Mouse (Mus musculus) gastrocnemius, adult 18-20 months (tissue): ENCODE results near the gene E330009J07Rik. TPM values are rescaled to one million over a fixed set of nuclear protein-coding genes. Genes with fewer than 3 reads are reported as not detected.

ENCODE experiments used
- DNase-seq: peaks from one replicate; pipeline ENCODE4 v3.0.0; 2021; ENCODE audit warnings: low spot score
- total RNA-seq, 2 experiments: library from RNA; stranded (reverse); gene quantifications; 2 replicates each; pipeline ENCODE4 v1.2.3; 2021

E330009J07Rik gene
- total RNA-seq, 2 experiments from 2014 or later, result 0.64 to 1.2 TPM

DNA sequence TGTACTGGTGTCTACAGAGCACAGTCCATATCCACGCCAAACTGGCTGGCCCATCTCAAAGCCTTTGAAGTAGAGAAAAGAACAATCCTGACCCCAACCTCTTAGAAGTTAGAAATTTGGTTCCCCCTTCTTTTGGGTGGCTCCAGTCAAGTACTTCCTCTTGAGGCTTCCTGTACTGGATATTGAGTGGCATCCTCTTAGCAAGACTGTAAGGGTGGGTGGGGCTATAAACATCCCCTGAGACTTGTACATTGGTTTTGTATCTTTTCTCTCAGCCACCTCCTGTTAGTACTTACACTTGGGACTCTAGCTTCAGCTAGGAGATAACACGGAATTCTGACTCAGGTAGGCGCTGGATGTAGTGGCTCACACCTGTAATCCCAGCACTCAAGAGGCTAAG is 5.7 kb downstream of the E330009J07Rik start:
- DNase-seq, result no peak

DNA sequence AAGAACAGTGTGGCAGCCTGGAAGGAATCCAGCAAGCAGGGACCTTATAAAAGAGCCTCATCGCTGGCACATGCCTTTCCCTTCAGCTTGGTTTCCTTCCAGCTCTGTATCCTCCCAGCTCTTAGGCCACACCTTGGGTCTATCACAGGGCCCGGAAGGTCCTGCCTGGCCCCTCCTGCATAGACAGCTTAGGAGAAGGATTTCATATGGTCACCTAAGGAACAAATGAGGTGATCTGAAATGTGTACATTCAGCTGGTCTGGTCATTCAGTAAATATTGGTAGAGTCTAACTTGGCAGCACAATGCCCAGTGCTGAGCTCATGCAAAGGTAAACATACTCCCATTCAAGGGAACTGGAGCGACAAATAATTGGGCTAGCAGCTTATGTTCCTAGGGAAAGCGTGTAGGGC is 6.4 kb downstream of the E330009J07Rik start:
- no peak for DNase-seq

DNA sequence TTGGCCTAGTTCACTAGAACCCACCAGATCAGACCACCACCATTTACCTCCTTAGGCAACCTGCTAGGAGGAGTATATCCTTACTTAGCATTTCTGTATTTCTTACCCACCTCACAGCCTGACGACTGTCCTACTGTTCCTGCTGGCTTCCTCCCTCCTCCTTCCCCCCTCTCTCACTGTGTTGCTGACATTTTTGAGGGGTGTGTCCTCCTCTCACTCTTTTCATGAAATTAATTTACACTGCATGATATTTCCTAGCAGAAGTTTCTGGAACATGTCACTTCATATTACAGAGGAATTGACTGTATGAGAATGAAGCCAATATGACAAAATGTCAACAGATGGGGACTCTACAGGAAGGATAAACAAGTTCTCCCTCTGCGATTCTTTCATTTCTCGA is 7.2 kb downstream of the E330009J07Rik start:
- DNase-seq, result no peak

DNA sequence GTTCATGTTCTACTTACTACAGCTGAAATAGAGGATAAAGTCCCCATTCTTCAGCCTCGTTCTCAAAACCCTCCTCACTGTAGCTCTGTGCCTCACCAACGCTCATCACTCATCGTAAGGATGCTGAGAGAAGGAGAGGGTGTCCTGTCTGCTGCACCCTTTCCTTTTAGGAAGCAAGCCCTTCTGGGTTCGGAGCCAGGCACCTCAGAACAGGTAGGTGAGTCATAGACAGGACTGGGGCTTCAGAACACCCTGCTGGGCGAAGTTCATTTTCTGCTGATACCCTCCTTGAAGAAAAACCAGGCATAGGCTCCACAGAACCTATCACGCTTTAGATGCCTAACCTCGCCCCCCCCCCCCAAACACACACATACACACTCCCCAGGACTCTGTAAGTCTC is 8.5 kb downstream of the E330009J07Rik start:
- DNase-seq, result no peak

DNA sequence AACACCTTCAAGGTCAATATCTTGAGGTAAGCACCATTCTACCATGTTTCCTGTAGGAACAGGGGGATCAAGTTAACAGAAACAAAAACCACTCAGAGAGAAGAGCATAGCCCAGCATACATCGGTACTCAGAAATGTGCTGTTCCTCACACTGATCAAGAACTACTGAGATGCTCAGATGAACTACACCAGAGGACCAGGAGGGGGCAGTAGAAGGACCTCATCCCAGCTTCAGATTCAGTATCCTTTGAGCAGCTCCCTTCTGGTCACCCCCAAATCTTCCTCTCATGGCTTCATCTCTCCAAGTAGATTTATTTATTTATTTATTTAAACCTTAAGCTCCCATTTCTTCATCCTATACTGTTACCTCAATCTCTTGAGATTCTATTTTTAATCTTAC is 12.2 kb downstream of the E330009J07Rik start:
- peak; percentile 32 for DNase-seq

DNA sequence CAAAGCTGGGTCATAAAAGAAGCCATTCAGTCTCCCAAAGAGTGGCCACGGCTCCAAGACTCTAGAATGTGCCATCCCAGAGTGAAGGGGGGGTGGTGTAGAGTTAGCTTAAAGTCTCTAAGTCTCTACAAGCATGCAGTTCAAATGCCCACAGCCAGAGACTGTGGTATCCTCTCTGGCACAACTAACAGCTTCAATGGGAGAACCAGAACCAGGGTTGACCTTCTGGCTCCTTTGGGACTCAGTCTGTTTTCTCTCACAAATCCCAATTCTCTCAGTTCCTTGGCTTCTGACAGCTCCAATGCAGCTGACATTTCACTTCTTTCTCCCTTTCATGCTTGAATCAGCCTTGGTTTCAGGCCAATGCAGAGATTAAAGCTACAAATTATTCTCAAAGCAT is 12.9 kb downstream of the E330009J07Rik start:
- no peak for DNase-seq

DNA sequence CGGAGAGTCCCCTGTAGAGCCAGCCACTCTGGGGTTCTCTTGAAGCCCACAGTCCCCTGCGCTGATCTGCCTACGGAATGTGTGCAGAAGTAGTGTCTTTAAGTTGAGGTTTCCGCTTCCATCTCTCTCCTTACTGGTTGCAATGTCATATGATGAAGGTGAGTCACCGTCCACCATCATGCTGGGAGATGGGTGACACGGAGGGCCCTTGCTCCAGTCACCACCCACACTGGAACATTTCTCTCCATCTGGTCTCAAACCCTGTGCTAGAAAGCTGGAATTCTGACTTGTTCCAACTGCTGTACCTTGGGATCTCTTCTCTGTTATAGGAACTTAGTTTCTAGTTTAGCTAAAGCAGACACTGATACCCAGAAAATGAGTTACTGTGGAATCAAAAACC is 14.8 kb downstream of the E330009J07Rik start:
- no peak for DNase-seq

DNA sequence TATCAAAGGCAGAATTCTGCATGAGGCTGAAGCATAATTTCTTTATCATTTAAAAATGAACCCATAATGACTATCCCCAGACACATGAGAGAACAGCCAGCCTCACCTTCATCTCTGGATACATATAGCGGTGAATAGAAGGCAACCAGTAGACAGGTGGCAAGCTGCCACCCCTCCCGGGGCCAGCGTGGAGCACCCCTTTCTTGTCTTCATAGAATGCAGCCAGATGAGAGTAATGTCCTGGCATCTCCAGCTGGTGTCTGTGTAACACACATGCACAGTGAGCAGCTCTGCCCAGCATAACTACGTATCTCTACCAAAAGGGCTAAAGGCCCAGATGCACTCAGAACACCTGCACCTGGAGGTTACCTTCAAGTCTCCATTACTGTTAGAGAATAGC is 17.5 kb downstream of the E330009J07Rik start:
- DNase-seq, result no peak

DNA sequence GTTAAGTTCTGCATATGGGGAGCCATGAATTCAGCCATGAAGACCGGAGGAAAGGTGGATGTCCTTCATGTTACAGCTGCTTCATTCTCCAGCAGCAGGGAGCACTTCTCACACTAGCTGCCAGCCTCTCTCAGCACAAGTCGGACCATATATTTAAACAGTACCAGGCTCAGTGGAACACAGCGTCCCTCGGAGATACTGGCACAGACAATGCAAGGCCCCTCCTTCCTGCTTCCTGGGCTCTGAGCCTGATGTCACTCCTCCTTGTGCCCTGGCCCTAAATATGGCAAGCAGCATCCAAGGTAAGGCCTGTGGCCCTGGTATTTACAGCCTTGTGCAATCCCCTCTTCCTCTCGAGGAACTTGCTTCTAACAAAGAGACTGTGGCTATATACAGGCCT is 20.1 kb downstream of the E330009J07Rik start:
- DNase-seq, result no peak

DNA sequence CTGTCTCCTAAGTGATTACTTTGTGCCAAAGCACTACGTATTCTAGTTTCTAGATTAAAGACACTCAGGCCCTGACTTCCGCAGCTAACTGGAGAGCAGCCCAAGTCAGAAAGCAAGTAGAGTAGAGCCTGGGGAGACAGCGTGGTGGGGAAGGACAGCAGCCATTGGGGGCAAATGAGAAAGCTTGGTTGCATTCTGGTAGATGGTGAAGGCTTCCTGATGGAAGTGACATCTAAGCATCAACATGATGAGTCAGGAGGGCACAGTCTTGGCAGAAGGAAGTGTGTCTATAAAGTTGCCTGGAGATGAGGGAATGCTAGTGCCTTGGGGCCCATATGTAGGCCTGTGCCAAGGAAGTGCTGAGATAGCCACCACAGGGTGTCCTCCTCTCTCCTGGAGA is 22.4 kb downstream of the E330009J07Rik start:
- DNase-seq, result no peak

DNA sequence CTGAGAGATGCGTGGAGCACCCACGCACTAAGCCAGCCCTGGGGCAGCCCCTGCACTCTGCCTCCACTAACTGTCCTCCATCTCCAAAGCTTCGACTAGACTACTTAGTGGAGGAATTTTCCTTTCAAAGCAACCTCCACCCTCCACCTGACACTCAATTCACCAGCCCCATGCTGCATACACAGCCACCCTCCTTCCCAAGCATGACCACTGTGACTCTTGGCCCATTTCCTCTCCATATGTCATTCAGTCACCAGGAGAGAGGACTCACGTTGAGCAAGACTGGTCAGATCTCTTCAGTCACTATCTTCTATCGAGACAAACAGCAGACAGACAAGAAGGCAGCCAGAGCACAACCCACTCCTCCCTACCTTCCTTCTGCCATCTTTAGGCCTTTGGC is 22.9 kb downstream of the E330009J07Rik start:
- no peak for DNase-seq

DNA sequence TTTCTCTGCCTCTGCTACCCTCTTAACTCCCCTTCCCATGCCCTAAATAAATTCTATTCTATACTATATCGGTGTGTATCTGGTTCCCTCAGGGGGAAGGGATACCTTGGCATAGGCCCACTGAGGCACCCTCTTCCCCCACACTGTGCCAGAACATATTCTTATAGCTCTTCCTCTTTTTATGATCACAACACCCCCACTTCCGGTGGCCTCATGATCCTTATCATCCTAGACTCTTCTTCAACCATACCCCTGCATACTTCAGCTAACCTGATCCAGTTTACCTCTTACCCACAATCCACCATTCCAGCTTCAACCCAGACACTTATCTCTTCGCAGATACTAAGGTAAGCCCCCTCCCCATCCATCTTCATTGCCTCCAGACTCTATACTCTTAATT is 24.9 kb downstream of the E330009J07Rik start:
- no peak for DNase-seq

DNA sequence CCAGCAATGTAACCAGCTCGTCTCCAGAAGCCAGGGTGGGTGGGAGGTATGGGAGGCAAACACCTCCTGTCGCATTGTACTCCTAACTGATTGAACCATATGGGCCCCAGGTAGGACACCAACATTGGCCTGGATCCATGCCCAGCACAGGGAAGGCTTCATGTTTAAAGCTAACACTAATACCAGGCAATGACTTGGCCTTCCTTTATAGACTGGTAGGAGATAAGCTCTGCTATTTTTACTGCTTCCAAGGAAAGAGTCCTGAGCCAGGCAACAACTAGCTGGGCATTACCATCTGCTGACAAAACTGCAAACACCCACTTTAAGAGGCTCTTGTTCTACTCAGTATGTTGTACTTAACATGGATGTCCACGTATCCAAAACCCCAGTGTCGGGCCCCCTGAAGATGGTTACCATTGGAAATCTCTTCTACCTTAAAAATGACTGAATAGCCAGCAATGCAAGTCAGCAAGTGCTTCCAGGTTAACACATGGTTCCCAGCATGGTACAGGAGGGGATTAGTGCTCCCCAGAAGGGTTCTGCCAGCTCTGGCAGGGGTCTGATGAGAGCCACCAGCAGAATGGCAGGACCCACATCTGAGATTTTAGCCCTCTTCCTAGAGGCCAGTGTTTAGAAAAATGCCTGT is 32.2 kb downstream of the E330009J07Rik start:
- no peak for DNase-seq

DNA sequence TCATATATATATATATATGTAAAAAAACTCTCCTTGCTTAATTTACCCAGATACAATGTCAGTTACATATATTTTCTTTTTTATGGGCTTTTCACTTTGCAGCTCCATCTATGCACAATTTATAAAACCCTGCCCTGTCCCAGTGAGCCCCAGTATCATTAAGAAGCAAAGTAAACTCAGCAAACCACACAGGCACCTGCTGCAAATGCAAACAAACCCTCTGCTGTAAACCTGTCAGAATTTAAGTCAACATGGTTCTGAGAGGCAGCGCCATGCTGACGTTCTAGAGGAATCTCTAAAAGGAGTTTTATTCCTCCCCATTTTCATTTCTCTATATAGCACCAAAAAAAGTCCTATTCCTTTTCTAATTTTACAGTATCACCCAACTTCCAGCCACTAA is 33.9 kb downstream of the E330009J07Rik start:
- DNase-seq, result no peak

DNA sequence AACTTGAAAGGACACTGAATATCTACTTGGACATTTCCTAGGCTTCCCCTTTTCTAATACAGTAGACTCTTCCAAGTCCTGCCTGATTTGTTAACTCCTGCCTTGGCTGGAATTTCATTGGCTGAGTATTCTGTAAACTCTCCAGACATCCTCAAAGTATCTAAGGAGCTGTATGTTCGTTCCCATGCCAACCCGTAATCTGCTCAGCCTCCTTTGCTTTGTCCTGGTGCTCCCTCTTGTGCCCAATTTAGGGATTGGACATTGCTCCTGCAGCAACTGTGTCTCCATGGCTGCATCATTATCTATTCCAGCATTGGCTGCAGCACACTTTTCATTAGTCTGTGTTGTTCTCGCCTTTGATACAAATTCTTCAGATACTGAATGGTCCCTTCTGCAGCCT is 42.7 kb downstream of the E330009J07Rik start:
- DNase-seq, result peak; percentile 44

DNA sequence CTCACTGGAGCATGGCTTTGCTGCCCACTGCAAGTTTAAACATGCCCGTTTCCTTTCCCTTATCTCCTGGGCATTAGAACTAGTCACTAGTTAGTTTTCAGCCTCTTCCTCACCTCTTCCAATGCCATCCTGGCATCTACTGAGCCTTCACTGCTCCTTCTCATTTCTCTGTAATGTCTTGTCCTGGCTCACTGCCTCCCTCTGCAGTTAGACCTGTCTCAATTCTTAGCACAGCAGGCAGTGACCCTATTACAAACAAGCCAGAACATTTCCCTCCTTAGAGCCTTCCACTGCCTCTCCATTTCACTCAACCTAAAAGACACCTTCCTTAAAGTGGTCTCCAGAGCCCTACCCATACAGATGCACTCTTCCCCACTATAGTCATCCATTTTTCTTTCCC is 45.0 kb downstream of the E330009J07Rik start:
- no peak for DNase-seq

DNA sequence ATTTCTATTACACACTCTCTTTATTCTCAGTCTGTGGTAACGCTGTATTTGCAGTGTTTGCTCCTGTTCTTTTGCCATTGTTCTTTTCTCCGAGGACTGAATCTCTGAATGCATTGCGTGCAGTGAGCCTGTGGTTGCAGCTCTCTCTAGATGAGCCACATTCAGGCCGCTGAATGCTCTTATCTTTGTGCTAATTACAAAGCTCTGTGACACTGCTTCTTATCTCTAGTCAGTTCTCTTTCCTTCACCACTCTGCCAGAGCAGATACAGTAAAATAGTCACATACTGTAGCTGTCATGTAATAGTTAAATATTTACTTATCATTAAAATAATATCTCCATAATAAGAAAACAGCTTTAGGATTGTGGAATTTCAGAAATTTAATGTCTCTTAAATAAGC is 47.3 kb downstream of the E330009J07Rik start:
- no peak for DNase-seq

DNA sequence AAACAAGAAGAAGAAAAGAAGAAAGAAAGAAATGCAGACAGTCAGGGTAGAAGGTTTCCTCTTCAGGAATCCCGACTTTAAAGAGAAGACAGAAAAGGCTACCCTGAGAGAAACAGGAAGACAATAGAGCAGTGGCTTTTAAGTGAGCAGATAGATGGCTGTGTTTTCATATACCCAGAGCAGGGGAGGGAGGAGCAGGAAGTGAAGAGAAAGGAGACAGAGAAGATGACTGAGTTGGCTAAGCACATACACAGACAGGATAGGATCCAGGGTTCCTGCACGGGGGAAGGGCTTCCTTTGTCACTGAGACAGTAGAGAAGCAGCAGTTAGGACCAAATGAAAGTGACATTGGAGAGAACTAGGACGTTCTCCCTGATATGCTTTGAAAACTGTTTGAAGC is 50.3 kb downstream of the E330009J07Rik start:
- no peak for DNase-seq

DNA sequence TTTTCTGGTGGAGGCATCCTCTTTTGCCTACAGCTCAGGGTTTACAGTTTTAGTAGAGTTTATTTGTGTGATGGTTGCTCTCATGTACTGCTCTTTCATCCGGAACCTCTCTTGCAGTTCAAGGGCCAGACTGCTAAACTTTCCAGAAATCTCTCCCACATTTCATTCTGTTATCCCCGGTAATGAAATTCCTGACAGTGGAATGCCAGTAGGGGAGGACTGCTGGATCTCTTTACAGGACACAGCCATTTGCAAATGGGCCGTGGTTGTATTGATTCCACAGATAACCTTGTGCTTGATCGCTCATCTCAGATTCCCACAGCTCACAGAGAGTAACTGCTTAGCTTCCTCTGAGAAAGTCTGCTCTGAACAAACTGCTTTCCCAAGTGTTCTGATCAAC is 54.0 kb downstream of the E330009J07Rik start:
- DNase-seq, result no peak

DNA sequence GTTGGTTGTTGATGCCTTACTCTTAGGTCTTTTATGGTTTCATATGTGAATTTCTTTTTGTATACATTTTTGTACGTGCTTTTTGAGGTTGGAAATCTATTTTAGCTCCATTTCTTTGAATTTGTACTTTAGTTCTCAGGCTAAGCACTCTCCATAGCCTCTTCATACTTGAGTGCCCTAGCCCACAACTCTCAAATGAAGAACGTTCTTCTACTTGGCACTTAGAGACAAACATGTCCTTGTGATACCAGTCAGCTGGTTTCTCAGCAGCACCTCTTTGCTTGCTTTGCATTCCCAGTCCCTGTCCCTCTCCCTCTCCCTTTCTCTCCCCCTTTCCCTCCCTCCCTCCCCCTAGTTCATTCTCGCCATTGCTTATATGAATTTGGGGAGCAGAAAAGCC is 55.8 kb downstream of the E330009J07Rik start:
- DNase-seq, result no peak

DNA sequence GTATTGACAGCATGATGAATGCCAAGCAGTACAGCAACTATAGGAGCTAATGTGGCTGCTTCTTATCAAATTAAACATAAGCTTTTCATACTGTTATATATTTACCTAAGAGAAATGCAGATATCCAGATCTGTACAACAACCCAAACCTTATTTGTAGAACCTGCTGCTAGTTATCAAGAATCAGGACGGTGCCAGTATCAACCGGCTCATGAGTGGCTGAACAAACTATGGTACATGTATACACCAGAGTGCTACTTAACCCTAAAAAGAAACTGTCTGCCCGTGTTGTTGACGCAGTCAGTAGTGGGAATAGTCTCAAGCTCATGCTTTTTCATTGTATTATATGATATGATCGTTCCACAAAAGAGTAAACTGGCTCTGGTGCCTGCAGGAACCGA is 64.9 kb downstream of the E330009J07Rik start:
- no peak for DNase-seq

DNA sequence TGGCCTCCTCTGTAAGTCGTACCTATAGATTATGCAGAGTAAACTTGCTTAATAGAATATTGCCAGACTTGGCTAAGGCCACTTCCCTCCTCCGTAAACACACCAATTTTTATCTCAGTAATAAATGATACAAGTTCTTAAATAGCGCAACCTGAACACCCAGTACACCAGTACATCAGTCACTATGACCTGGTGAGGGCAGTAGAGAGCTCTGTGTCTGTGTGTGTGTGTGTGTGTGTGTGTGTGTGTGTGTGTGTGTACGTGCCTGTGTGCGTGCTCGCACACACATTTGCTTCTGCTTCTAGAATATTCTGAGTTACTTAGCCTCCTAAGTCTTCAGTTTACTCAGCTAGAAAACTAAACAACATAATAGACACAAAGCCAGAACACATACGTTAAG is 82.6 kb downstream of the E330009J07Rik start:
- DNase-seq, result no peak
